Mouse (Mus musculus): Measurements from ENCODE around the gene Fzr1.

DNA sequence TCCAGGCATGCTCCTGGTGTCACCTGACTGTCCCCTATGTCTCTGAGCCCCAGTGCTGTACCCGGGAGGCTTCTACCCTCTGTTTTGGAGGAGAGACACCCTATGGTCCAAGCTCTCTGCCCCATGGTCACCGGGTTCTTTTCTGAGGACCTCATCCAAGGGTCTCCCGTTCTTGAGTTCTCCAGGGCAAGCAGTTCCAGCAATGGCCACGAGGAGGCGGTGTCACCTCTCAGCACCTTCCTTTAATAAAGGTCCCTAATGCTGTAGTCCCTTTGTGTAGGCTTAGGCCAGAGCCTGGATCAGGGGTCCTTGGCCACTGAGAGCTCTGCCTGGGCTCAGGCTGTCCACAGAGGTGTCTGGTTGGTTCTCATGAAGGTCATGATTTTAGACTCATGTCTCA lies 16.8 kb upstream of the Fzr1 start:
- TF ChIP-seq CTCF (conservative IDR thresholded peaks at IDR 0.05; ENCODE audit: low read length) (peak; percentile 100), POU5F1 (IDR thresholded peaks at IDR 0.05; ENCODE audit: borderline replicate concordance, low read length) (no peak), NANOG (IDR thresholded peaks at IDR 0.05; ENCODE audit: borderline replicate concordance, low read length) (no peak)
